Mouse (Mus musculus): ENCODE measurements around the gene Zfp764.

DNA sequence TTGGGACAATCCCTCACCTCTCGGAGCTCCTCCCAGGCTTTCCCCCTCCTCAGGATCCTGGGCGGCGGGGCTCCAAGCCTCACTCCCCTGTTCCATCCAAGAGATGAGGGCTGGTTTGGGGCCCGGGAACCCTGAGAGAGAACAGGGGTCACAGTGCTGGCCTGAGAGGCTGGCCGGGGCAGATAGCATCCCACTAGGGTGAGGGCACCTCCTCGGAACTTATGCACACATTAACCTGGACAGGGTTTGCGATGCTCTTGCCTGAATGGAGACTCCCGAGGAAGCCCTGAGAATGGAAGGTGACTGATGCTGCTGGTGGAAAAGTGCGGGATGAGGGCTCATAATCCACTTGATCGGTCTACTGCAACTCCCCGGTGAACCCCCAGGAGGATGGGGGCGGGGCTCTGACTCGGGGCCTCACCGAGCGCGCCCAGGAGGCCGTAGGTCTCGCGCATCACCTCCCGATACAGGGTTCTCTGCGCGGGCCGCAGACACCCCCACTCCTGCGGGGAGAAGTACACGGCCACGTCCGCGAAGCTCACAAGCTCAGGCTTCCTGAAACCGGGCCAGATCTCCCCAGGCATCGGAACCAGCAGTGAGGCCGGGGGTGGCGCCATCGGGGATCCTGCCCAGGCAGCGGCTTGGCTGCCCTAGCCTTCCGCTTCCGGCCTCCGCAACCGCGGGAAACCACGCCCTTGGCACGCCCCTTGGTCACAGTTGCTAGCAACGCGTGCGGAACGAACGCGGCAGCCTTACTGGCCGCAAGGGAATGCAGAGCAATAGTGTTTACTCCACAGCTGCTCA is 15.0 kb upstream of the Zfp764 start, which contains the start of gene Zfp688:
- TF ChIP-seq CTCF (IDR thresholded peaks at IDR 0.05; ENCODE audit: low read depth) (peak; percentile 39; the same call in 1 of the 2 replicates), EP300 (optimal IDR thresholded peaks at IDR 0.05) (no peak)

Data from stomach, postnatal 0 days (tissue).